Mouse (Mus musculus) neural tube, embryonic 11.5 days (tissue): Measurements from ENCODE around the gene Kif5c. TPM values are rescaled to one million over a fixed set of nuclear protein-coding genes. Genes with fewer than 3 reads are reported as not detected.
A peak's percentile ranks its signal among the peaks of the same experiment; 100 is the strongest.

Source experiments
- ATAC-seq: fragments of 200-750 bp; cut with Nextera tagmentation; 2 replicates; pipeline ENCODE4 v1.8.0; 2017; ENCODE audit warnings: moderate number of reproducible peaks, mild to moderate bottlenecking, moderate TSS enrichment, moderate library complexity; ENCODE audit not compliant: insufficient read depth, low FRiP score, low TSS enrichment
- DNase-seq: peaks from one replicate; pipeline ENCODE4 v3.0.0-alpha.2; 2015; ENCODE audit warnings: low spot score
- H3K27ac ChIP-seq: fragments of 300-500 bp; sonication (generic); 2 replicates; pipeline ENCODE4 v1.5.1; 2014; ENCODE audit warnings: low read depth, mild to moderate bottlenecking, low read length
- H3K27me3 ChIP-seq: fragments of 300-500 bp; sonication (generic); 2 replicates; pipeline ENCODE4 v1.6.1; 2014; ENCODE audit warnings: mild to moderate bottlenecking, low read length, mixed read lengths; ENCODE audit not compliant: control insufficient read depth, insufficient read depth
- H3K36me3 ChIP-seq: fragments of 300-500 bp; sonication (generic); 2 replicates; pipeline ENCODE4 v1.6.1; 2014; ENCODE audit warnings: mild to moderate bottlenecking, low read length, moderate library complexity, mixed read lengths; ENCODE audit not compliant: control insufficient read depth, insufficient read depth
- H3K4me1 ChIP-seq: fragments of 300-500 bp; sonication (generic); 2 replicates; pipeline ENCODE4 v1.6.1; 2014; ENCODE audit warnings: low read length, mixed read lengths; ENCODE audit not compliant: control insufficient read depth, insufficient read depth
- H3K4me2 ChIP-seq: fragments of 300-500 bp; sonication (generic); 2 replicates; pipeline ENCODE4 v1.6.1; 2014; ENCODE audit warnings: low read depth, mild to moderate bottlenecking, moderate library complexity
- H3K4me3 ChIP-seq: fragments of 300-500 bp; sonication (generic); 2 replicates; pipeline ENCODE4 v1.5.1; 2014; ENCODE audit warnings: low read depth, low read length
- H3K9ac ChIP-seq: fragments of 300-500 bp; sonication (generic); 2 replicates; pipeline ENCODE4 v1.6.1; 2014; ENCODE audit warnings: mild to moderate bottlenecking, low read length
- H3K9me3 ChIP-seq: fragments of 300-500 bp; sonication (generic); 2 replicates; pipeline ENCODE4 v1.6.1; 2016; ENCODE audit warnings: low read length; ENCODE audit not compliant: control insufficient read depth
- WGBS: fragments of 180-500 bp; shearing (Covaris S2); extraction: QIAGEN DNeasy Blood & Tissue Kit; methylation state at CpG from one replicate; pipeline ENCODE4 v1.1.7; 2014; 5-methylcytosine and 5-hydroxymethylcytosine counted together
- polyA plus RNA-seq: library from polyadenylated mRNA; unstranded; fragments of >200 nt; fragmentation: Nextera tagmentation; extraction: Ambion mirVana; gene quantifications from 2 replicates; pipeline ENCODE4 v1.2.1, GENCODE M21; 2014

Gene Kif5c
- polyA plus RNA-seq, 1 experiment from 2014 or later = 122 TPM

- H3K36me3 ChIP-seq = peaks cover 13% of the 10 kb centered on the region
Measured at GRCm38 (mm10) chr2:49753062-49753461, 134.0 kb downstream of the Kif5c start.

DNA sequence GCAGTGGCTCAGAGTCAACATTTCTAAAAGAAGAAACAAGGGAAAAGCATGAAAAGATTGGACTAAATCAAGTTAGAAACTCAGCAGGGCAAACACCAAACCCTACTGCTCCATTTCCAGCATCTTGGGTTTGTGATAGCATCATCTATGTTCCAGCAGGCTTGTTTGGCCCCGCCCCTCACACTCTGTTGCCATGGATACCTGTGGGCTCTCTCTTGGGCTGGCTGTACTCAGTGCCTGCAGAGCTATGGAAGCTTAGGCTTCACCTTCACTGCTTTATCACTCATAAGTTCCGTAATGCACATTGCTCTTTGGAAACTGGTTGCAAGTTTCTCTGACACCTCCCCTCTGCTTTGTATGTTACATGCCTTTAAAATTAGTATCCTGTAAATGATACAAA lies 136.0 kb downstream of the Kif5c start:
- Histone ChIP-seq H3K36me3 (peaks cover 13% of the 10 kb centered on the region), H3K9ac (no peak overlapping the region), H3K27ac (no peak overlapping the region), H3K4me1 (no peaks in the 10 kb centered on the region), H3K4me3 (no peak overlapping the region), H3K9me3 (no peaks in the 10 kb centered on the region), H3K4me2 (no peak overlapping the region), H3K27me3 (no peaks in the 10 kb centered on the region)
- WGBS = 63% methylated on average over 2 of the region's 2 CpGs
- peak; percentile 58 for DNase-seq
- ATAC-seq = no peak

More at GRCm38 (mm10) chr2:49753062-49753461, 134.0 kb downstream of the Kif5c start:
- no peaks in the 10 kb centered on the region for H3K27me3 ChIP-seq
- ATAC-seq = no peak
- no peak overlapping the region for H3K4me2 ChIP-seq
- no peaks in the 10 kb centered on the region for H3K4me1 ChIP-seq
- no peak overlapping the region for H3K4me3 ChIP-seq
- H3K27ac ChIP-seq = no peak overlapping the region
- H3K9me3 ChIP-seq = no peaks in the 10 kb centered on the region
- 85% methylated on average over 3 of the region's 3 CpGs for WGBS
- no peak for DNase-seq
- no peak overlapping the region for H3K9ac ChIP-seq

GRCm38 (mm10) chr2:49757616-49758015 lies 138.5 kb downstream of the Kif5c start:
- Histone ChIP-seq H3K27ac (no peak overlapping the region), H3K4me3 (no peak overlapping the region), H3K27me3 (no peaks in the 10 kb centered on the region), H3K9ac (no peak overlapping the region), H3K36me3 (peaks cover 13% of the 10 kb centered on the region), H3K4me1 (no peaks in the 10 kb centered on the region), H3K9me3 (no peaks in the 10 kb centered on the region), H3K4me2 (no peak overlapping the region)
- DNase-seq (no peak), ATAC-seq (no peak)
- WGBS = 97% methylated on average over 7 of the region's 7 CpGs

- WGBS = 51% methylated on average over 7 of the region's 7 CpGs
- no peak overlapping the region for H3K9ac ChIP-seq
- peak; percentile 77 for ATAC-seq
Measured at GRCm38 (mm10) chr2:49764331-49764946, 145.3 kb downstream of the Kif5c start.

DNA sequence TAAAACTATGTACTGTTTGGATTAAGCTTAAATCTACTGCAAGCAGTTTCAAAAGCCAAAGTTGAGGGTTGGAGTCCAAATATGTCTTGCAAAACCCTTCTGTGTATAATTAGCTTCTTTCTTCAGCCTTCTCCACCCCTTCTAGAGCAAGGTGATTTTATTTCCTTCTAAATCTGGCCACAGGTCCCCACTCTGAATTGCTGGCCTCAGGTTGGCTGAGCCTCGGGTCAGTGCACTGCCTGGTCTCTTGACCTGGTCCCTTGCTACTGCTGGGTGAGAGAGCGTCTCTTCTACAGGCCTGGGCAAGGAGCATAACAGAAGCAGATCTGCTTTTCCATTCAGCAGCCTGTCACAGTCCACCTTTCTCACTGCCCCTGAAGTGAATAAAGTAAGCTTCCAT lies 149.8 kb downstream of the Kif5c start:
- H3K9ac ChIP-seq = no peak overlapping the region
- H3K4me1 ChIP-seq = no peaks in the 10 kb centered on the region
- no peaks in the 10 kb centered on the region for H3K9me3 ChIP-seq
- WGBS = 87% methylated on average over 2 of the region's 2 CpGs
- peaks cover 3% of the 10 kb centered on the region for H3K36me3 ChIP-seq
- H3K4me2 ChIP-seq = no peak overlapping the region
- H3K4me3 ChIP-seq = no peak overlapping the region
- H3K27ac ChIP-seq = no peak overlapping the region
- ATAC-seq (no peak), DNase-seq (no peak)
- no peaks in the 10 kb centered on the region for H3K27me3 ChIP-seq

More at GRCm38 (mm10) chr2:49764331-49764946, 145.3 kb downstream of the Kif5c start:
- peaks cover 2% of the 10 kb centered on the region for H3K36me3 ChIP-seq
- peak; percentile 69 for DNase-seq
- H3K27ac ChIP-seq = no peak overlapping the region
- no peaks in the 10 kb centered on the region for H3K27me3 ChIP-seq
- no peak overlapping the region for H3K4me2 ChIP-seq
- no peaks in the 10 kb centered on the region for H3K9me3 ChIP-seq
- no peaks in the 10 kb centered on the region for H3K4me1 ChIP-seq
- H3K4me3 ChIP-seq = no peak overlapping the region

- DNase-seq = no peak
- Histone ChIP-seq H3K4me2 (no peak overlapping the region), H3K27me3 (no peaks in the 10 kb centered on the region), H3K27ac (no peak overlapping the region), H3K4me3 (no peak overlapping the region), H3K9ac (no peak overlapping the region), H3K36me3 (peaks cover 3% of the 10 kb centered on the region), H3K9me3 (no peaks in the 10 kb centered on the region), H3K4me1 (no peaks in the 10 kb centered on the region)
- ATAC-seq = no peak
- 68% methylated on average over 5 of the region's 5 CpGs for WGBS
Measured at GRCm38 (mm10) chr2:49770440-49770839, 151.3 kb downstream of the Kif5c start.

GRCm38 (mm10) chr2:49771172-49771571 lies 152.1 kb downstream of the Kif5c start:
- Histone ChIP-seq H3K9ac (no peak overlapping the region), H3K4me3 (no peak overlapping the region), H3K27ac (no peak overlapping the region), H3K27me3 (no peaks in the 10 kb centered on the region), H3K9me3 (no peaks in the 10 kb centered on the region), H3K4me2 (no peak overlapping the region), H3K4me1 (no peaks in the 10 kb centered on the region), H3K36me3 (peaks cover 3% of the 10 kb centered on the region)
- DNase-seq (no peak), ATAC-seq (no peak)
- 70% methylated on average over 11 of the region's 11 CpGs for WGBS

GRCm38 (mm10) chr2:49773194-49773931 lies 154.3 kb downstream of the Kif5c start:
- 88% methylated on average over 10 of the region's 10 CpGs for WGBS

GRCm38 (mm10) chr2:49774180-49774579 lies 155.1 kb downstream of the Kif5c start:
- no peak for DNase-seq
- Histone ChIP-seq H3K27ac (no peak overlapping the region), H3K4me1 (no peaks in the 10 kb centered on the region), H3K4me2 (no peak overlapping the region), H3K4me3 (no peak overlapping the region), H3K27me3 (no peaks in the 10 kb centered on the region), H3K36me3 (peaks cover 3% of the 10 kb centered on the region), H3K9me3 (no peaks in the 10 kb centered on the region), H3K9ac (no peak overlapping the region)
- no peak for ATAC-seq

More at GRCm38 (mm10) chr2:49773194-49773931, 154.3 kb downstream of the Kif5c start:
- Histone ChIP-seq H3K4me3 (no peak overlapping the region), H3K9ac (no peak overlapping the region), H3K27me3 (no peaks in the 10 kb centered on the region), H3K9me3 (no peaks in the 10 kb centered on the region), H3K4me1 (no peaks in the 10 kb centered on the region), H3K36me3 (peaks cover 3% of the 10 kb centered on the region), H3K4me2 (no peak overlapping the region), H3K27ac (no peak overlapping the region)
- ATAC-seq (no peak), DNase-seq (no peak)
